Mouse (Mus musculus) cerebral cortex, adult 2 months (tissue): ENCODE measurements around the gene Smim1.

Experiments used
- WGBS: fragments of 180-500 bp; shearing (Covaris S2); methylation state at CpG from one replicate; pipeline ENCODE4 v1.1.7; 2018; 5-methylcytosine and 5-hydroxymethylcytosine counted together

The Smim1 gene

GRCm38 (mm10) chr4:154025641-154026440 is at the start of gene Smim1:
Smim1 (minus strand) TSS chr4:154026230.
- WGBS = 7% methylated on average over 33 of the region's 33 CpGs

- 13% methylated on average over 14 of the region's 16 CpGs for WGBS
Measured at GRCm38 (mm10) chr4:154071941-154072340, 45.9 kb upstream of the Smim1 start.

GRCm38 (mm10) chr4:154071521-154071920 is 45.5 kb upstream of the Smim1 start:
- 1% methylated on average over 17 of the region's 20 CpGs for WGBS

- WGBS = 24% methylated on average over 5 of the region's 5 CpGs
Measured at GRCm38 (mm10) chr4:154070896-154071295, 44.9 kb upstream of the Smim1 start.

- 42% methylated on average over 14 of the region's 14 CpGs for WGBS
Measured at GRCm38 (mm10) chr4:154064827-154065773, 39.1 kb upstream of the Smim1 start.

- WGBS = 54% methylated on average over 4 of the region's 4 CpGs
Measured at GRCm38 (mm10) chr4:154057696-154058095, 31.7 kb upstream of the Smim1 start.

GRCm38 (mm10) chr4:154056661-154057060 is 30.6 kb upstream of the Smim1 start:
- 43% methylated on average over 2 of the region's 2 CpGs for WGBS

- WGBS = 77% methylated on average over 2 of the region's 2 CpGs
Measured at GRCm38 (mm10) chr4:154056046-154056445, 30.0 kb upstream of the Smim1 start.

- 90% methylated on average over 7 of the region's 7 CpGs for WGBS
Measured at GRCm38 (mm10) chr4:154055482-154055881, 29.5 kb upstream of the Smim1 start.

GRCm38 (mm10) chr4:154053065-154053464 is 27.0 kb upstream of the Smim1 start:
- WGBS = 72% methylated on average over 3 of the region's 4 CpGs

- 38% methylated on average over 3 of the region's 3 CpGs for WGBS
Measured at GRCm38 (mm10) chr4:154051401-154051800, 25.4 kb upstream of the Smim1 start.

GRCm38 (mm10) chr4:154045837-154046236 is 19.8 kb upstream of the Smim1 start:
- 69% methylated on average over 5 of the region's 5 CpGs for WGBS

GRCm38 (mm10) chr4:154042577-154042976 is 16.5 kb upstream of the Smim1 start, which contains the start of gene Ccdc27:
Ccdc27 (minus strand) TSS chr4:154042677.
- WGBS = 58% methylated on average over 9 of the region's 9 CpGs

- 63% methylated on average over 3 of the region's 3 CpGs for WGBS
Measured at GRCm38 (mm10) chr4:154037123-154037522, 11.1 kb upstream of the Smim1 start.

GRCm38 (mm10) chr4:154028066-154028465 is 2.0 kb upstream of the Smim1 start:
- WGBS = 69% methylated on average over 7 of the region's 7 CpGs

GRCm38 (mm10) chr4:154026441-154026761 is 371 bp upstream of the Smim1 start:
- 23% methylated on average over 2 of the region's 2 CpGs for WGBS

GRCm38 (mm10) chr4:154024729-154025521 is 1.1 kb downstream of the Smim1 start:
- 36% methylated on average over 17 of the region's 17 CpGs for WGBS

- WGBS = 29% methylated on average over 8 of the region's 8 CpGs
Measured at GRCm38 (mm10) chr4:154023754-154024601, 2.1 kb downstream of the Smim1 start.

- 15% methylated on average over 4 of the region's 4 CpGs for WGBS
Measured at GRCm38 (mm10) chr4:154022844-154023243, 3.2 kb downstream of the Smim1 start.

GRCm38 (mm10) chr4:154022407-154022806 is 3.6 kb downstream of the Smim1 start:
- 50% methylated on average over 4 of the region's 4 CpGs for WGBS

GRCm38 (mm10) chr4:154021432-154021831 is 4.6 kb downstream of the Smim1 start:
- WGBS = 59% methylated on average over 9 of the region's 9 CpGs
